Mouse (Mus musculus): ENCODE data around the gene Cubn. TPM values are rescaled to one million over a fixed set of nuclear protein-coding genes. Genes with fewer than 3 reads are reported as not detected.

Gene Cubn
- polyA plus RNA-seq (2015; fragmentation: Nextera tagmentation; extraction: Ambion mirVana) = 1.2 and 1.3 TPM in 2 replicates

DNA sequence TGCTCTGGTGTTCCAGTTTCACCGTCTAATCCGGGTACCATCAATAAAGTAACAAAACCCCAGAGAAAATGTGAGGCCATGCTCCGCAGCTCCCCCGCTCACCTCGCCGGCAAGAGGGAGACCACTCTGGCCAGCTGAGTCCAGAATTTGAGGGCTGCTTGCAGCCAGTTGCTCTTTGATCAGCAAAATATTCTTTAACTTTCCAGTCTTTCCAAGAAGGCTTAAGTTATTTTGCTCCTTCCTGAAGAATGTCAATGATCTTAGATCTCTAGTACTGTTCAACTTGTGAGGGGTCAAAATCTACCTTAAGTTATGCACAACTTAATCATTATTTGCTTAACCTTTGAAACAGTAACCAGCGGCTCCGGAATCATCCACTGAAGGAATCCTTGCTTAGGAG, at the start of gene Cubn:
Gene Cubn (minus strand): TSS at position 80 of the 400 bp plus-strand sequence.
- no peak within 1 kb of the TSS for H3K4me3 ChIP-seq (replicated peaks)
- no peak within 1 kb of the TSS for H3K27ac ChIP-seq
- H3K4me1 ChIP-seq = no peaks in the 10 kb centered on the region
- H3K4me2 ChIP-seq = no peak within 1 kb of the TSS
- no peak within 1 kb of the TSS for H3K9ac ChIP-seq
- H3K27me3 ChIP-seq (replicated peaks) = no peaks in the 10 kb centered on the region
- no peak for ATAC-seq (ENCODE audit: insufficient read depth, low FRiP score, low read depth)
- no peaks in the 10 kb centered on the region for H3K9me3 ChIP-seq
- WGBS = 49% methylated on average over 8 of the region's 8 CpGs
- no peaks in the 10 kb centered on the region for H3K36me3 ChIP-seq

DNA sequence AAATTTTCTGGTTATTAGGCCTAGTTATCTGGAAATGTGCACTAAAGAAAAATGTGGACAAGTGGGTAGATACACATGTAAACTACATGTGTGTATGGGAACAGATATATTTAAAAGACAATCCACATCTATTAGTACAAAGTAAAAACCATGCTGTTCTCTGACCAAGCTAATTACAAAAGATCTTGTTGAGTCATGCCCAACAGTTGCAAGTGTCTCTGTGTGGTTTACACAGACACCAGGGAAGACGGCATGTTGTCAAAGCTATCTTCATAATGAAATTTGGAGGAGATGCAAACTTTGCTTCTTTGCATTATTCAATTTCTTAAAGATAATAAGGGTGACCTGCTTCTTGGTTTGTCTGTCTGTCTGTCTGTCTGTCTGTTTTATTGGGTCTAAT, 48.2 kb upstream of the Cubn start:
- Histone ChIP-seq H3K9ac (no peak overlapping the region), H3K27me3 (replicated peaks) (no peaks in the 10 kb centered on the region), H3K4me3 (replicated peaks) (no peak overlapping the region), H3K9me3 (no peaks in the 10 kb centered on the region), H3K4me2 (no peak overlapping the region), H3K4me1 (no peaks in the 10 kb centered on the region), H3K36me3 (no peaks in the 10 kb centered on the region), H3K27ac (no peak overlapping the region)
- ATAC-seq (ENCODE audit: insufficient read depth, low FRiP score, low read depth) = no peak
- WGBS = 80% methylated on average over 1 of the region's 1 CpGs

DNA sequence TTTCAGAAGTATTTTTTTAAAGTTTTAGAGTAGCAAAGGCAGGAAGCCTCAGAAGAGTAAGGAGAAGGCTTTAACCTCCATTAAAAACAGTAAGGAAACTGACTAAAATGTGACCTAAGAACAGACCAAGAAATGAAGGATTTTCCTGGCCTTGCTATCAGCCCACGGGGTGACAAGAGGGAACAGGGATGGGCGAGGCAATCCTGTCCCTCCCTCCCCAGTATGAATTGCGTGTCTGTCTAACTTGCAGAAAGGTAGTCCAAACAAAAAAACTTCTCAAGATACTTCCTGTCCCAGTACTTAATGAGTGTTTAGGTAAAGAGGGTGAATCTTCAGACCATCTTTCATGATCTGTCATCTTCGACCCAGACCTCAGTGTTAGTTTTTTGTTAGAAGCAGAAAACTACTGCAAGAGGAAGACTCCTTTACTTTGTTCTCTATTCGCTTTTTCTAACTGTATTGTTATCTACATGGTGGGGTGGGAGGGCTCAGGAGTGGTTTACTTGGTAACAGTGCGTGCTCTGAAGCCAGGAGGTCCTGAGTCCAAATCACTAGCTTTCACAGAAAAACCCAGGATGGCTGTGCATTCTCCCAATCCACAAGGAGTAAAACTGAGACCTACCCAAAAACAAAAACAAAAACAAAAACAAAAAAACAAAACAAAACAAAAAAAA, 47.2 kb upstream of the Cubn start:
- no peaks in the 10 kb centered on the region for H3K36me3 ChIP-seq
- H3K9me3 ChIP-seq = no peaks in the 10 kb centered on the region
- no peak overlapping the region for H3K9ac ChIP-seq
- H3K27me3 ChIP-seq (replicated peaks) = no peaks in the 10 kb centered on the region
- H3K4me3 ChIP-seq (replicated peaks) = no peak overlapping the region
- no peaks in the 10 kb centered on the region for H3K4me1 ChIP-seq
- no peak overlapping the region for H3K4me2 ChIP-seq
- 44% methylated on average over 6 of the region's 6 CpGs for WGBS
- H3K27ac ChIP-seq = no peak overlapping the region
- ATAC-seq (ENCODE audit: insufficient read depth, low FRiP score, low read depth) = no peak

DNA sequence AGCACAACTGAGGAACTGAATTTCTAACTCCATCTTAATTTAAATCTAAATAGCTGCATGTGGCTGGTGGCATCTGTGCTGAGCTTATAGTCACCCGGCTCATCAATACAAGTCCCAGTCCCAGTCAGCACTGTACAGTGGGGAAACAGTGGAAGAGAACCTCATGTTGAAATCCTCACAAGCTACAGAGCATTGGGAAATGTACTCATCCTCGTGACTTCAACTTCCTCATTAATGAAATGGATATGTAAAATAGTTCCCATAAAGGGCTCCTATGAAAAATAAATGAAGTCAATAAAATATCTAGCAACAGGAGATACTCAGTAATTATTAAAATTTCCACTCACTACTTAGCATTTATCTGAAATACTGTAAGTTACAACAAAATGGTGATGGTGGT, 46.6 kb upstream of the Cubn start:
- Histone ChIP-seq H3K4me2 (no peak overlapping the region), H3K36me3 (no peaks in the 10 kb centered on the region), H3K9me3 (no peaks in the 10 kb centered on the region), H3K27me3 (replicated peaks) (no peaks in the 10 kb centered on the region), H3K27ac (no peak overlapping the region), H3K9ac (no peak overlapping the region), H3K4me1 (no peaks in the 10 kb centered on the region), H3K4me3 (replicated peaks) (no peak overlapping the region)
- ATAC-seq (ENCODE audit: insufficient read depth, low FRiP score, low read depth) = no peak
- 81% methylated on average over 2 of the region's 2 CpGs for WGBS

DNA sequence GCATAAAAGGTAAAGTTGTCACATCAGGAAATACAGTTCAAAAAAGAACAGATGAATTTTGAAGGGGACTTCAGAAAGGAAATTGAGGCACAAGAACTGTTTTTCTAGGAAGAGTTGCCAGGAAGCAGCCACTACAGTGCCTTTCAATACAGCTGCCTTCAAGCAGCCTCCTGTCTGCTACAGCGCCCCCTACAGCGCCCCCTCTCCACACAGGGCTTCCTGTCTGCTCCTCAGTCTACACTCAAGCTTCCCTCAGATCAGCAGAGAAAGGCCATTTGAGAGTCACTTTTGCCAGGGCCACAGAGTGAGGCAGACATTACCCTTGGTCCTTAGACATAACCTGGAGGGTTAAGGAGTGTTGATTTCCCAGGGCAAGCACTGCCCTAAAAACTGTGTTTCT, 46.1 kb upstream of the Cubn start:
- Histone ChIP-seq H3K27me3 (replicated peaks) (no peaks in the 10 kb centered on the region), H3K4me3 (replicated peaks) (no peak overlapping the region), H3K4me2 (no peak overlapping the region), H3K4me1 (no peaks in the 10 kb centered on the region), H3K36me3 (no peaks in the 10 kb centered on the region), H3K27ac (no peak overlapping the region), H3K9me3 (no peaks in the 10 kb centered on the region), H3K9ac (no peak overlapping the region)
- no peak for ATAC-seq (ENCODE audit: insufficient read depth, low FRiP score, low read depth)
- 19% methylated on average over 2 of the region's 2 CpGs for WGBS

DNA sequence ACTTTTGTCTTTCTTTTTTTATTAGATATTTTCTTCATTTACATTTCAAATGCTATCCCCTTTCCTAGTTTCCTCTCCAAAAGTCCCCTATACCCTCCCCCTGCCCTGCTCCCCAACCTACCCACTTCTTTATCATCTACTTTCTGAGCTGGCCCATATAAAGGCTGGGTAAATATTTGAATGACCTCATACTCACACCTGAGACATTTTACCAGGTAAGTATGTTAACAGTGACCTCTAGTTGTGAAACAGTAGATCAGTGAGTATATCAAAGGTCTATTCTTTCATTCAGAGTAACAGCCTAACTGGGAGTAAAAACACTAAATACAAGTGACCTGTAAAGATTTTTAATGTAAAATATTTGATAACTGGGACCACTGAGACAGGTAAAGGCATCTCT, 45.1 kb upstream of the Cubn start:
- Histone ChIP-seq H3K4me1 (no peaks in the 10 kb centered on the region), H3K36me3 (no peaks in the 10 kb centered on the region), H3K9ac (no peak overlapping the region), H3K27me3 (replicated peaks) (no peaks in the 10 kb centered on the region), H3K9me3 (no peaks in the 10 kb centered on the region), H3K4me2 (no peak overlapping the region), H3K4me3 (replicated peaks) (no peak overlapping the region), H3K27ac (no peak overlapping the region)
- peak; percentile 84 for ATAC-seq (ENCODE audit: insufficient read depth, low FRiP score, low read depth)

DNA sequence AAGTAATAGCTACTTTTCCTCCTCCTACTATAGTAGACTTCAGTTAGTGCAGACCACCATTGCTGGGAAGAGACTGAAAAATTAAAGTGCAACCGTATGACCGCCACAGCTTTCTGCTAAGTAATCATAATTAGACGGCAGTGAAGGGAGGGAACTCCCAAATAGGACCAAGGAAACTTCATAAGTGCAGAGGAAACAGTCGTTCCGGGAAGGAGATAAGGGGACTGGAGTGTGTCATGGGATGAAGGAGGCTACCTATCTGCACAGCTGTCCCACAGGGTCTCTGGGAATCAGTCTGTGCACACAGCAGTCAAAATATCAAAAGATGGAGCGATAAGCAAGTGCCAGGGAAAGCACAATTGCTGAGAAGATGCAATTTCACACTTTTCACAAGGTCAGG, 39.0 kb upstream of the Cubn start:
- no peak overlapping the region for H3K27ac ChIP-seq
- 71% methylated on average over 6 of the region's 6 CpGs for WGBS
- no peaks in the 10 kb centered on the region for H3K9me3 ChIP-seq
- no peak overlapping the region for H3K4me2 ChIP-seq
- no peaks in the 10 kb centered on the region for H3K4me1 ChIP-seq
- no peak overlapping the region for H3K9ac ChIP-seq
- H3K4me3 ChIP-seq (replicated peaks) = no peak overlapping the region
- H3K36me3 ChIP-seq = no peaks in the 10 kb centered on the region
- no peak for ATAC-seq (ENCODE audit: insufficient read depth, low FRiP score, low read depth)
- no peaks in the 10 kb centered on the region for H3K27me3 ChIP-seq (replicated peaks)

DNA sequence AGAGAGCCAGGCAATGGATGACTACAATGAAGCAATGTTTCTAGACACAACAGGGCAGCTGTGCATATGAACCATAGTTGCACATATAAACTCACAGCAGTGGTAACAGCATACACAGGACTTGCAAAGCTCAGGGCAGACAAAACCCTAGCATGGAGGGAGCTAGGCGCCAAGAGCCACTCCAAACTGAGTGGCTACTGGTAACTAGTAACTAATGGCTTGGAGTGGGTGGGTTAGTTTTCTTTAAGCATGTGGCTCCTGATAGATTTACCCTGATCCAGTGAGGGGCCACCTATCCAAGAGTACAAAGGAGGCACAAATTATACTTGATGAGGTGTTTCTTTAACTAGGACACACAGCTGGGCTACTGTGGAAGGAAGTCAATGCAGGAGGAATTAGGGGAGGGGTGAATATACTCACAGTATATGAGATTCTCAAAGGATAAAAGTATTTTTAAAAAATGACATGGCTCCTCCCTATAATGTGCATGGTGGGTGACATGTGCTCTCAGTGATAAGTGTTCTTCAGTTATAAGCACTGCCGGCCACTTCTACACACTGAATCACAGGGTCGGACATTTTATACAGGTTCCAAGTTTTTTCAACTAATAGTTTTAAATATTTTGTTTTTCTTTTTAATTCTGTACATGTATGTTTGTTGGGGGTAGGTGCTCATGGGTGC, 37.8 kb upstream of the Cubn start:
- no peak for ATAC-seq (ENCODE audit: insufficient read depth, low FRiP score, low read depth)

DNA sequence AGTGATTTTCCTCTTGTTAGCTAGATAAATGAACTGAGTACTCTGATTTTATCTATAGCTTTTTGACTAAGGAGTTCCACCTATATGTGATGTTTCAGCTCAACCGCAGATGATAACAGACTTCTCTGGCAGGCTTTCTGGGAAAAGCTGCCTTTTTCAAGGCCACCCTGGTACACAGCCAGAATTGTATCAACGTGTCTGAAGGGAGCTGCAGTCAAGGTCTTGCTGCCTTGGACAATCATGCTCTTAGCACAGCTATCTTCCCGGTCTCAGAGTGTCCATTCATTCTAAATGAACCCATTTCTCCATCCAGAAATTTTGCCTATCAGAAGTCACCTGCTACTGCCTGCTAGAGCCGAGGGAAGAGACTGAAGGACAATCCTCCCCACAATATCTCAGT, 35.9 kb upstream of the Cubn start:
- no peak overlapping the region for H3K4me2 ChIP-seq

More for the DNA sequence above, 37.8 kb upstream of the Cubn start:
- Histone ChIP-seq H3K27me3 (replicated peaks) (no peaks in the 10 kb centered on the region), H3K36me3 (no peaks in the 10 kb centered on the region), H3K4me1 (no peaks in the 10 kb centered on the region), H3K4me3 (replicated peaks) (no peak overlapping the region), H3K4me2 (no peak overlapping the region), H3K27ac (no peak overlapping the region), H3K9me3 (no peaks in the 10 kb centered on the region), H3K9ac (no peak overlapping the region)
- 84% methylated on average over 3 of the region's 3 CpGs for WGBS

DNA sequence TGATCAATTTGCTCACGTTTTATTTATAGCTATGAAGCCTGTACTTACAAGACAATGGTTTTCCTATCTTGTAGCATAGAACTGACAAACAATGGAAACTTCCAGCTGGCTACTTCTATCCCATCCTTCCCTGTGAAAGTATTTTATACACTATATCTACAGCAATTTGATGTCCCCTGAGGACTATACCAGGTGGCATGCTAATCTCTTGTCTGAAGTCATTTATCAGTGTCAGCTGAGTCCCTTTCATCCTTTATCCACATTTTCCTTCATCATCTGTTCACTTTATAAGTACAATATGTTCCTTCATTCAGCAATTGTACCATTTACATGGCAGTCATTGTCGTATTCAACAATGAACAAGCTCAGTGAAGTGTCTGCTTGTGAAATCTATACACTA, 35.5 kb upstream of the Cubn start:
- no peak for ATAC-seq (ENCODE audit: insufficient read depth, low FRiP score, low read depth)
- Histone ChIP-seq H3K9ac (no peak overlapping the region), H3K36me3 (no peaks in the 10 kb centered on the region), H3K27me3 (replicated peaks) (no peaks in the 10 kb centered on the region), H3K4me1 (peaks cover 2% of the 10 kb centered on the region; the same call in 1 of the 2 replicates), H3K4me3 (replicated peaks) (no peak overlapping the region), H3K9me3 (no peaks in the 10 kb centered on the region), H3K4me2 (no peak overlapping the region), H3K27ac (no peak overlapping the region)
- 60% methylated on average over 2 of the region's 2 CpGs for WGBS

More for the DNA sequence above, 35.9 kb upstream of the Cubn start:
- H3K27ac ChIP-seq = no peak overlapping the region
- WGBS = 59% methylated on average over 4 of the region's 4 CpGs
- no peak for ATAC-seq (ENCODE audit: insufficient read depth, low FRiP score, low read depth)
- H3K36me3 ChIP-seq = no peaks in the 10 kb centered on the region
- no peaks in the 10 kb centered on the region for H3K27me3 ChIP-seq (replicated peaks)
- no peak overlapping the region for H3K9ac ChIP-seq
- peaks cover 2% of the 10 kb centered on the region; the same call in 1 of the 2 replicates for H3K4me1 ChIP-seq
- no peak overlapping the region for H3K4me3 ChIP-seq (replicated peaks)
- no peaks in the 10 kb centered on the region for H3K9me3 ChIP-seq

DNA sequence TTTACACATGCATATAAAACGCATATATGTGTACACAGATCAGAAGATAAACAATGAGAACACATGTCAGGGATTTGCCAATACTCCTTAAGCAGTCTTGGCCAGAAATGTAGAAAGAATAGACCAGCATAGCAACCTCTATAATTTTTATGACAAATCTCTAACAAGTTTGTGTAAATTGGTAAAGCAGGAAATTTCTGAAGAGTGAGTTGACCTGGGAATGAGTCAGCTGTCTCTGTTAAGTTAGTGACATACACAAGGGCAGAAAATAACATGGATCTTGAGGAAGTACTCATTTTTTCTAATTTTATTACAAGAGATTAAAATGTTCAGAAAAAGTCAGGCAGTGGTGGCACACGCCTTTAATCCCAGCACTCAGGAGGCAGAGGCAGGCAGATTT, 34.6 kb upstream of the Cubn start:
- Histone ChIP-seq H3K27me3 (replicated peaks) (no peaks in the 10 kb centered on the region), H3K36me3 (no peaks in the 10 kb centered on the region), H3K4me2 (no peak overlapping the region), H3K27ac (no peak overlapping the region), H3K4me1 (peaks cover 2% of the 10 kb centered on the region; the same call in 1 of the 2 replicates), H3K9ac (no peak overlapping the region), H3K9me3 (no peaks in the 10 kb centered on the region), H3K4me3 (replicated peaks) (no peak overlapping the region)
- ATAC-seq (ENCODE audit: insufficient read depth, low FRiP score, low read depth) = no peak
- WGBS = 82% methylated on average over 2 of the region's 2 CpGs

DNA sequence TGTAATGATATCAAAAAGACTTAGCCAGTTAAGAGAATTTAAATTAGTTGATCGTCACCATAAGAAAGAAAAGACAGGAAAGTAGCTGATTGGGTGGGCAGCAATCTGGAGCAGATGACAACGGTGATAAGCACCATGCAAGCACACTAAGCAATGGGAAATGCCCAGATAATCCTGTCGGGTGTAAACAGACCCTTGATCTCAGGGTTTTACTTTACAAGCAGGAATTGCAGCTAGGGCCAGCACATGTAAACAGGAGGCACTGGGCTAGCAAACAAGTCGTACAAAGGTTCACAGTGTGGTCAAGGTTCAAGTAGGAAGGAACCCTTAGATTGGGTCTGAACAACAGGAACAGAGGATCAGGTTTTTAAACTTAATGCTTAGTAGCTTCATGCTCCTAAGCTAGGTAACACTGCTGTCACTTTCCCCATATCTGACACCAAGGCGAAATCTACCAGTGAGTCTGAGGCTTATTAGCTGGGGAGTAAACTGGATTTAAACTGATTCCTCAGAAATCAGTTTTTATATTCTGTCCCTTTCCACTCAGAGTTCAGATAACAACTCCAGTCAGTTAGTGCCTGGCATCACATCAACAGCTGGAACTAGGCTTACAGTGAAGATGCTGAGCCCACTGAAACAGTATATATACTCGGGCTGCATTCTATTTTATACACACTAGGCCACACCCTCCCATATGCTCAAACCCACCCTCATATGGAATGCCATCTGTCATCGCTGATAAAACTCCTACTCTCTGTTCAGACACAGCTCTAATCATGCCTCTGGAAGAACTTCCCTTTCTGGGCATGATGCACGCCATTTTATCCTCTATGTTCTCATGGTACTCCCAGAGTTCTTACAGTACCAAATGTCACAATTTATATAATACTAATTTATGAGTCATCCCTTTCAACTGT, 32.2 kb upstream of the Cubn start:
- 41% methylated on average over 8 of the region's 8 CpGs for whole genome bisulfite sequencing
- Histone ChIP-seq H3K4me1 (peaks cover 2% of the 10 kb centered on the region; the same call in 1 of the 2 replicates), H3K27me3 (replicated peaks) (no peaks in the 10 kb centered on the region), H3K9me3 (no peaks in the 10 kb centered on the region), H3K9ac (no peak overlapping the region), H3K4me2 (no peak overlapping the region), H3K4me3 (replicated peaks) (no peak overlapping the region), H3K36me3 (no peaks in the 10 kb centered on the region), H3K27ac (no peak overlapping the region; the same call in 1 of the 2 replicates)
- ATAC-seq (ENCODE audit: insufficient read depth, low FRiP score, low read depth) = peak; percentile 84
